Mouse (Mus musculus) E14TG2a.4 (cell line): ENCODE data around the gene Pnma5.

Source experiments
- CTCF ChIP-seq: conservative IDR thresholded peaks from 2 replicates; pipeline ENCODE4 v1.5.1; 2014; ENCODE audit warnings: low read length
- NANOG ChIP-seq: IDR thresholded peaks from 2 replicates; pipeline ENCODE4 v1.6.1; 2014; ENCODE audit warnings: borderline replicate concordance, low read length, mixed read lengths
- POU5F1 ChIP-seq: IDR thresholded peaks from 2 replicates; pipeline ENCODE4 v1.6.1; 2014; ENCODE audit warnings: low read length, borderline replicate concordance

GRCm38 (mm10) chrX:72988431-72988830 is 48.5 kb downstream of the Pnma5 start:
- no peak for TF ChIP-seq CTCF
- no peak for TF ChIP-seq POU5F1
- no peak for TF ChIP-seq NANOG
